Comparison of ENCODE assay signal across 1 mouse cellular context in the genomic region with DNA sequence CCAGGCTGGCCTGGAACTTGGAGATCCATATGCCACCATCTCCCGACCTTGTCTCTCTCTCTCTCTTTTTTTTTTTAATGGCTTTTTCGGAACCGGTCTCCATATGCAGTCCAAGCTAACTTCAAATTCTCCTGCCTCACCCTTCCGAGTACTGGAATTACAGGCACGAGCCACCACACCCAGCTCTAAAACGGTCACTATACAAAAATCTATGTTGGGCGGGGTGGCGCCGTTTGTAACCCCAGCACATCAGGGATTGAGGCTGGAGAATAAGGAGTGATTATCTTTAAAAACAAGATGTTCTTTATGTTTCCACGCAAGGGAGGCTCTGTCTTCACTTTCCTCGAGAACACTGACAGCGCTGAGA.
TF ChIP-seq lines count a peak whose summit lies in the region.

No protein-coding gene starts in this region.

TF ChIP-seq in ES-E14, 5 proteins besides CTCF, POLR2A, EP300 and RAD21:
- no peak for TF ChIP-seq CHD2 (IDR thresholded peaks at IDR 0.05; ENCODE audit: low read depth, low read length)
- no peak for TF ChIP-seq ZC3H11A (IDR thresholded peaks at IDR 0.05; ENCODE audit: borderline replicate concordance, low read depth, low read length)
- TF ChIP-seq HCFC1 (IDR thresholded peaks at IDR 0.05; ENCODE audit: borderline replicate concordance, insufficient read depth, low read length) = no peak
- TF ChIP-seq MAFK (IDR thresholded peaks at IDR 0.05; ENCODE audit: insufficient read depth, low read depth, low read length) = no peak
- no peak for TF ChIP-seq ZNF384 (IDR thresholded peaks at IDR 0.05; ENCODE audit: low read depth, low read length)
